Mouse (Mus musculus) layer of hippocampus, adult 9-11 months (tissue): ENCODE measurements around the gene Reg4.
A peak's percentile ranks its signal among the peaks of the same experiment; 100 is the strongest.

ENCODE experiments used
- DNase-seq: peaks from one replicate; pipeline ENCODE4 v3.0.0; 2022

The Reg4 gene

DNA sequence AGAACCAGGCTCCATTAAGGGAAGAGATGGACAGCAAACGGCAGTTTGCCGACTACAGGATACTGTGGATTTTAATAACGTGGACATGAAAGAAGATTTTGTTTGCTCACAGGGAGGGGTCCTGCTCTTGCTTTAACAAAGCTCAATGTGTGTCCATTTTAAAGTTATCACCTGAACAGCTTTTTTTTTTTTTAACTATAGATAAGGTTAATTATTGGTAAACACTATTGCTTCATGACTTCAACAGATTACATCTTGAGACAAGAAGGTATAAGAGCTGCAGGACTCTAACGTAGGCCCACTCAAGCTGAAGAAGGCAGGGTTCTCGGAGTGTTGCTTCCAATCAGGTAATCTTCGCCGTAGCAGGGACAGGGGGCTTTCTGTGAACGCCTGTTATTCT is at the start of gene Reg4:
Gene Reg4 (plus strand): TSS at position 301 of the 400 bp plus-strand sequence.
- DNase-seq, result no peak

- DNase-seq, result peak; percentile 33
These were observed 43.6 kb upstream of the Reg4 start for GRCm38 (mm10) chr3:98178340-98178739.

DNA sequence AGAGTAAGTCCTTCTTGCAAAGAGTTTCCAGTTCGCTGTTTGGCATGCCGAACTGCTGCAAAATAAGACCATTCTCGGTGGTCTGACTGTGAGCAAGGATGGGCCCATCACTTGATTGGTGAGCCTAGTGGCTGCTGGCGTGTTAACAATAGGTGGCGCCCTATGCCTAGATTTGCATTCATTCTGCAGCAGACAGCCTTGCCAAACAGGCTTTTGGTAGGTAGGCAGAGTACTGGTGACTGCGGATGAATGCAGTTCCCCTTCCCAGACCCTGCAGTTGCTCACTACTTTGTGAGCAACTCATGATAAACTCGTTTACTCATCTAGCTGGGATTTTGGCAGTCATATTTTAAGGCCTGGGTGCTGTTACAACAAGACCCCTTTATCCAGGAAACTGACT is 41.2 kb upstream of the Reg4 start:
- DNase-seq, result peak; percentile 64

DNA sequence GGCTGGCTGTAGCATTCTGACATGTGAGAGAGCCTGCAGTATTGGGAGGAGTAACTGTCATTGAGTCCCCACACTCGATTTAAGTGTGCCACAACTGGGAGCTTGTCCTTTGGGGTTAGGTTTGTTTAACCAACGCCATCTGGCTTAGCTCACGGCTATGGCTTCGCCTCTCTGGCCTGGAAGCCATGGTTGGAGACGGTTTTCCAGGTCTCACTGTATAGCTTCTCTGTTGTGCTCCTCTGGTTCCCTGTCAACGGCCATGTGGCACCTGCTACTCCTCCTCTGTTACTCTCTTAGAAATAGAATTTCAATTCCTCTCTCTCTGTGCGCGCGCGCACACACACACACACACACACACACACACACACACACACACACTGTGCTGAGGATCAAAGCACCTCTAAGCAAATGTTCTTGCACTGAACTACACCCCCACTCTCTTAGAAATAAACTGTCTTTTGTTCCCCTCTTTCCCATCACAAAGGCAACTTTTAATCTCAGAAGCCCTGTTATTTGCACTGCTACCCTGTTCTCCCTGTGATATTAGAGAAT is 36.7 kb upstream of the Reg4 start:
- DNase-seq, result no peak

DNA sequence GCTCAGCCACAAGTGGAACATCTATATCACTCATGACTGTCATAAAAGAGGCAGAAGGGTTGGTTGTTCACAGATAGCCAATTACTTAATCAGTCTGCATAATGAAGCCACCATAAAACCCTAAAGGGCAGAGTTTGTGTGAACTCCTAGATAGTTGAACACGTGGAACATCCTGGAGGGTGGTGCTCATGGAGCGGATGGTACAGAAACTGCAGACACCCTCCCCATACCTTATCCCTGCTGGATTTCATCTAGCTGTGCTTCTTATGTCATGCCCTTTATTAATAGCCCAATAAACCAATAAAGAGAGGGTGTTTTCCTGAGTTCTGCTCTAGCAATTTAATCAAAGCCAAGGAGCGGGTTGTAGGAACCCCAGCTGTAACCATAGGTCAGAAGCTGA is 34.2 kb upstream of the Reg4 start:
- no peak for DNase-seq

- DNase-seq, result peak; percentile 10
These were observed 24.0 kb upstream of the Reg4 start for GRCm38 (mm10) chr3:98197711-98198532.

- no peak for DNase-seq
These were observed 22.2 kb upstream of the Reg4 start for GRCm38 (mm10) chr3:98199747-98200146.

GRCm38 (mm10) chr3:98203282-98203681 is 18.7 kb upstream of the Reg4 start:
- DNase-seq, result no peak

DNA sequence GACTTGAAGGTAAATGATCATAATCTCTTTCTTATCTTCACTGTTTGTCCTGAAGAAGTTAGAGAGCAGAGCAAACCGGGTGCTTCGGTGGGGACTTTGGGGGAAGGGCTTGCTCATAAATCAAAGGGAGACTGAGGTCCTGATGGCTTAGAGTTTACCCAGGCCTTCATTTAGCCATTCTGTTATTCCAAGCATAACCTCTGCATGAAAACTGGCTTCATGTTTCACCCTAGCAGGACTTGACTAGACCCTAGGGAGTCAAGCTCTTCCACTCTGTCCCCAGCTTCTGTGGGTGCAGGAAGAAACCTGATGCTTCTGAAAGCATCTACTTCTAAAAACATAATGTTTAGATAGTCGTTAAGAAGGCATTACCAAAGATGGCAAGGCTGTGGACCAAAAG is 15.0 kb upstream of the Reg4 start:
- DNase-seq, result no peak

- no peak for DNase-seq
These were observed 12.8 kb upstream of the Reg4 start for GRCm38 (mm10) chr3:98209161-98209560.

DNA sequence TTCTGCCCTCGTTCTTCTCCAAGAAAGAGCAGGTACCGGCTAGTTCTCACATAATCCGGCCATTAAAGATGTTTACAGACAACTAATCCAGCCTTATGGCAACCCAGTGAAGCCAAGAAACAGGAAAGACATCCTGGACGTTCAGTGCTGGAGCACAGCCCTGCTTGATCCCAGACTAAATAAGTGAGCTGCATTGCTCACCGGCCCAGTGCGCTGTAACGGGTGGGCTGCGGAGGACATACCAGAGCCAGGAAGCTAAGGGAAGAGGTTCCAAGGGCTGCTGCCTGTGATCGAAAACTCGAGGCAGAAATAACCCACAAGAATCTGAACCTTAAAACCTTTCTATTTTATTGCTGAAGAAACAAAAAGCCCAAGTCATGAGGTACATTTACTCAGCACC is 11.1 kb upstream of the Reg4 start:
- no peak for DNase-seq

DNA sequence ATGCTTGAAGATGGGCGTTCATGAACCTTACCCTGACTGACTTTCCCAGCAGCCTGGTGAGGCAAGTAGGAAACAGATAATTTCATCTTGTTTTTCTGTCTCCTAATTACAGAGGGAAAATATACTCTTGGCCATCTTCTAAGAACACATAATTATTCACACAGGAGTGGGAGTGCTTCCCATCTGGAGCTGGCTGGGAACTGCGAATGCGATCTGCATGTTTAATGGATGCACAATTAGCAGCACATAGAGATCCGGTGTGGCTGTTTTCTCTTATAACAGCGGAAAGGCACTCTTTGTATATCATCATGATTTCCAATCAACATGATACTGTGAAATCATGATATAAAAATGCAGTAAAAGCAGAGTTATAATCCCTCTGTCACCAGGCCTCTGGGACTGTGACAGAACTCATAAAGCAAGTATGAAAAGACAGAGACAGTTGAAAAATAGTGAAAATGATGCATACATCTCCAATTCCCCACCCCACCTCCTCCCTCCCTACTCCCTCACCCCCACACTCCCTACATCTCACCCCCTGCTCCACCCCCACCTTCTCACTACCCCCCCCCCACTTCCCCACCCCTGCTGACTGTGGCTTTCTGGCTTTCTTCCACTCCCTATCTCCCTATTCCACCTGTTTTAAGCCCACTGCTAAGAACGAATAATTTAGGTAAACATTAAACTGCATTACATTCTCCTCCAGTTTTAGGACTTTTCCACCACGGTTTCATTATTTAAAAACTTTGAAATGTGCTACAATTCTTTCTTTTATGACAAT is 10.5 kb upstream of the Reg4 start:
- peak; percentile 92 for DNase-seq

DNA sequence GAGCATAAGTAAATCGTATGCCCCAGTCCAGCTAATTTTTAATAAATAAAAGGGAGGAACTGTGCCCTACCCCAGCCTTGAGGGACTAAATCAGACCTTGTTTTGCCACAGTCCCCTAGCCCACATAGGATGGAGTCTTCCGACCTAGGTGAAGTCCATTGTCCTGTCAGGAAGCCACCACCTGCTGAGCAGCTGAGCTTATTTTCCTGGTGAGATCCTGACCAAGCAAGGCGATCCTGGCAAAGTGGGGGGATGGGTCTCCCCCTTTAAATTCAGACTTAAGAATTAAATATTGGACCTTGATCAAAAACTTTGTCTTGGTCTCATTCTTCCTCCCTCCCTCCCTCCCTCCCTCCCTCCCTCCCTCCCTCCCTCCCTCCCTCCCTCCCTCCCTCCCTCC is 5.7 kb upstream of the Reg4 start:
- DNase-seq, result no peak

- DNase-seq, result no peak
These were observed 1.3 kb downstream of the Reg4 start for GRCm38 (mm10) chr3:98223263-98223662.

- DNase-seq, result peak; percentile 62
These were observed 2.0 kb downstream of the Reg4 start for GRCm38 (mm10) chr3:98223783-98224580.

DNA sequence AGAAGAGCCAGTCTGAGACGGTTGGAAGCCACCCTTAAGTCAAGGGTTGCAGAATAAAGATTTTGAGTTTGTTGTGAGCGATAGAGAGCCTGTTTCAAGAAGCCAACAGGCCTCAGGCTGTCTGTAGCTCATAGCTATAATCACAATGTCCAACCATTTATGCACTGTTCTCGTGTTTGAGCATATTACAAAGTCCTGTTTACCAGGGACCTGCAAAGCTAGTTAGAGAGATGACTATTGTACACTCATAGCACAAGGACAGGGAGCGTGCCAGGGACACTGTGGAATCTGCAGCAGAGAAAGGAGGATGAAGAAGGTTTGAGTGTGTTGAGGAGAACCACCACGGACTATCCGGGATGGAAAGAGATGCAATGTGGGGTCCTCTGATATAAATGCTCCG is 3.0 kb downstream of the Reg4 start:
- DNase-seq, result no peak

DNA sequence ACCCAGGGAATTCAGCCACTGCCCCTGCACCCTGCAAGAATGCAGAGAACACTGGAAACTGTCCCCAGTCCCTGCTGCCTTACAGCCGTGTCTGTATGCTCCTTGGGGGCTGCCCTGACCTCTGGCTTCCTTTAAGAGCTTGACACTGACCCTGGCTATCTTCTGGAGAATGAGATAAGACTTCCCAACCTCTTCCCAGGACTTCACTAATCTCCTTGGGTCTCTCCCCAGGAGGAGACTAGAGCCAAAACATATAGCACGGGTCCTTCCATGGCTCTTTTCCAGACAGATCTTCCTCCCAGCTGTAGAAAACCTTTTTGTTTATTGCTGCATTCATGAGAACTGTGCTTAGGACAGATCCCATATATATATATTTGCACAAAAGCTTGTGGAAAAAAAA is 3.8 kb downstream of the Reg4 start:
- no peak for DNase-seq

- peak; percentile 60 for DNase-seq
These were observed 5.1 kb downstream of the Reg4 start for GRCm38 (mm10) chr3:98226988-98227610.

GRCm38 (mm10) chr3:98227763-98228162 is 5.8 kb downstream of the Reg4 start:
- no peak for DNase-seq

- DNase-seq, result no peak
These were observed 8.0 kb downstream of the Reg4 start for GRCm38 (mm10) chr3:98229943-98230342.

- DNase-seq, result no peak
These were observed 11.5 kb downstream of the Reg4 start for GRCm38 (mm10) chr3:98233504-98233903.

DNA sequence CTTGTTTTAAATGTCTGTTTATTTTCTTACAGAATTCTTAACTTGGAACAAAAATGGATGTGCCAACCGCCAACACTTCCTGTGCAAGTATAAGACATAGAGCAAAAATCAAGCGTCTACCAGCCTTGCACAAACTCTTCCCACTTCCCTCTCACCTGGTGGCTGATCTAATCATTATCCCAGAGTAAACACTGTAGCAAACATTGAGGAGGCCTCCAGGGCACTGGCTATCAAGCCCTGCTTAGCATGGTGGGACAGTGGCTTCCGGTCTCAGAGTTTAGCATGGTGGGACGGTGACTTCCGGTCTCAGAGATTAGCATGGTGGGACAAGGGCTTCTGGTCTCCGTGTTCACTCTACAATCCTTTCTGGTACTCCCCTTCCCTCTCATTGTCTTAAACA is 14.3 kb downstream of the Reg4 start:
- DNase-seq, result no peak

GRCm38 (mm10) chr3:98237240-98237639 is 15.3 kb downstream of the Reg4 start:
- DNase-seq, result no peak
